ENCODE assay signal across 26 mouse cellular contexts in genomic region chr4:101326067-101326466, GRCm38 (mm10).
DNase-seq lines count a peak whose midpoint lies in the region; ATAC-seq and TF ChIP-seq lines count a peak whose summit lies in the region.
"Had no signal": no experiment of that assay in that cellular context is flagged by ENCODE, and none has a peak within 500 bp of the region (broad histone marks: within the 10 kb centered on the region; RNA-seq: fewer than 3 reads in every experiment).

No protein-coding gene starts in this region.

- H3K9ac ChIP-seq in liver, postnatal 0 days (replicated peaks): no peak overlapping the region
- H3K9ac ChIP-seq in liver, embryonic 12.5 days: no peak overlapping the region
- no peak overlapping the region for H3K9ac ChIP-seq in ES-Bruce4 (ENCODE audit: low read depth, poor library complexity, severe bottlenecking)
- H3K9ac ChIP-seq: embryonic facial prominence, embryonic 13.5 days; hindbrain, embryonic 14.5 days; limb, embryonic 15.5 days; neural tube, embryonic 13.5 days had no signal

- no peaks in the 10 kb centered on the region for H3K27me3 ChIP-seq in liver, postnatal 0 days (ENCODE audit: insufficient read depth, low read length)
- H3K27me3 ChIP-seq in liver, embryonic 12.5 days (replicated peaks): no peaks in the 10 kb centered on the region; the same call in 1 of the 2 replicates
- no peaks in the 10 kb centered on the region for H3K27me3 ChIP-seq in ES-Bruce4 (ENCODE audit: control insufficient read depth, insufficient read depth, low read length, poor library complexity, severe bottlenecking)
- H3K27me3 ChIP-seq: embryonic facial prominence, embryonic 13.5 days; limb, embryonic 15.5 days; neural tube, embryonic 13.5 days had no signal

- no peak for TF ChIP-seq EP300 in liver, postnatal 0 days (IDR thresholded peaks at IDR 0.05; ENCODE audit: low read depth)
- no peak for TF ChIP-seq EP300 in ES-Bruce4 (IDR thresholded peaks at IDR 0.05; ENCODE audit: insufficient read depth, low read depth, low read length)

- H3K4me1 ChIP-seq in liver, postnatal 0 days (ENCODE audit: insufficient read depth): no peaks in the 10 kb centered on the region
- H3K4me1 ChIP-seq in liver, embryonic 12.5 days: no peaks in the 10 kb centered on the region
- H3K4me1 ChIP-seq in ES-Bruce4 (ENCODE audit: control insufficient read depth, insufficient read depth, low read length): no peaks in the 10 kb centered on the region
- H3K4me1 ChIP-seq: limb, embryonic 15.5 days had no signal

- H3K27ac ChIP-seq in liver, postnatal 0 days (ENCODE audit: low read depth): no peak overlapping the region
- no peak overlapping the region for H3K27ac ChIP-seq in liver, embryonic 12.5 days
- H3K27ac ChIP-seq in ES-Bruce4 (ENCODE audit: insufficient read depth, low read length): no peak overlapping the region
- H3K27ac ChIP-seq: embryonic facial prominence, embryonic 13.5 days; hindbrain, embryonic 14.5 days; limb, embryonic 10.5 days; limb, embryonic 15.5 days; midbrain, embryonic 10.5 days; neural tube, embryonic 13.5 days had no signal

- peak; percentile 24; the same call in 1 of the 2 replicates for TF ChIP-seq CTCF in liver, postnatal 0 days (IDR thresholded peaks at IDR 0.05; ENCODE audit: low read depth)
- TF ChIP-seq CTCF in ES-Bruce4 (IDR thresholded peaks at IDR 0.05; ENCODE audit: low read depth, low read length): peak; percentile 41

- no peak for TF ChIP-seq POLR2A in ES-Bruce4 (IDR thresholded peaks at IDR 0.05; ENCODE audit: insufficient read depth, low read length)

- H3K9me3 ChIP-seq in liver, postnatal 0 days (ENCODE audit: low read length): no peaks in the 10 kb centered on the region
- H3K9me3 ChIP-seq in liver, embryonic 12.5 days (replicated peaks): no peaks in the 10 kb centered on the region
- H3K9me3 ChIP-seq in ES-Bruce4 (replicated peaks; ENCODE audit: control insufficient read depth, insufficient read depth, low read length, poor library complexity, severe bottlenecking): no peaks in the 10 kb centered on the region
- H3K9me3 ChIP-seq: embryonic facial prominence, embryonic 13.5 days; limb, embryonic 10.5 days; limb, embryonic 15.5 days; midbrain, embryonic 10.5 days; neural tube, embryonic 13.5 days had no signal

- no peak overlapping the region for H3K4me2 ChIP-seq in liver, postnatal 0 days (ENCODE audit: low read depth, low read length)
- no peak overlapping the region for H3K4me2 ChIP-seq in liver, embryonic 12.5 days
- H3K4me2 ChIP-seq: embryonic facial prominence, embryonic 13.5 days; heart, embryonic 11.5 days; hindbrain, embryonic 14.5 days; limb, embryonic 15.5 days; neural tube, embryonic 13.5 days had no signal

- 82% methylated on average over 3 of the region's 3 CpGs for WGBS in liver, postnatal 0 days (ENCODE audit: insufficient replicate concordance)
- WGBS in liver, embryonic 12.5 days (ENCODE audit: insufficient replicate concordance): 61% methylated on average over 3 of the region's 3 CpGs

- H3K4me3 ChIP-seq in liver, postnatal 0 days (ENCODE audit: low read depth, low read length): no peak overlapping the region
- no peak overlapping the region for H3K4me3 ChIP-seq in liver, embryonic 12.5 days
- H3K4me3 ChIP-seq in ES-Bruce4 (ENCODE audit: low read depth, low read length): no peak overlapping the region
- H3K4me3 ChIP-seq: embryonic facial prominence, embryonic 13.5 days; erythroblast, embryonic 14.5 days; limb, embryonic 10.5 days; limb, embryonic 15.5 days; midbrain, embryonic 10.5 days; neural tube, embryonic 13.5 days had no signal

- no peak for ATAC-seq in liver, postnatal 0 days
- no peak for ATAC-seq in liver, embryonic 12.5 days
- ATAC-seq: forebrain, embryonic 16.5 days; midbrain, embryonic 16.5 days had no signal

- peak; percentile 67 for DNase-seq in heart, adult 11 months
- DNase-seq in heart, adult 18-20 months: no peak
- DNase-seq in liver, postnatal 0 days: no peak
- DNase-seq in ZHBTc4 (ENCODE audit: low read depth, low spot score): peak; percentile 69
- no peak for DNase-seq in spleen, adult 12 weeks (ENCODE audit: low spot score)
- DNase-seq: adrenal gland, postnatal 25 days; cerebellum, adult 11-12 months; cerebellum, postnatal 10 days; kidney, adult 18-20 months; kidney, postnatal 4 days; layer of hippocampus, adult 9-11 months; lung, postnatal 10 days; right cerebral cortex, postnatal 4 days; thymus, postnatal 4 days had no signal

- H3K36me3 ChIP-seq in liver, postnatal 0 days (replicated peaks; ENCODE audit: insufficient read depth, low read length): no peaks in the 10 kb centered on the region
- no peaks in the 10 kb centered on the region for H3K36me3 ChIP-seq in liver, embryonic 12.5 days
- H3K36me3 ChIP-seq in ES-Bruce4 (ENCODE audit: control insufficient read depth, insufficient read depth, low read length, poor library complexity, severe bottlenecking): no peaks in the 10 kb centered on the region
- H3K36me3 ChIP-seq: embryonic facial prominence, embryonic 13.5 days; limb, embryonic 10.5 days; limb, embryonic 15.5 days; midbrain, embryonic 10.5 days; neural tube, embryonic 13.5 days had no signal

Comparison
In these comparisons a context has a peak if more than half of its experiments do, and no peak if none do; other contexts are left out.
1. DNase-seq: peak in heart, adult 11 months (single experiment) and ZHBTc4 (single experiment); none in heart, adult 18-20 months (0 of 2), liver, postnatal 0 days (single experiment) and spleen, adult 12 weeks (single experiment).